Mouse (Mus musculus) B cell, adult 2 months (primary cell): ENCODE measurements around the gene Ppm1b.
"Not testable (repeated sequence)": the region's sequence is repeated elsewhere in the genome, so short reads cannot be mapped to it uniquely, and the experiment has no call there.

ENCODE experiments used
- DNase-seq, 2 experiments: peaks; one replicate each; pipeline ENCODE4 v3.0.0; 2022

Ppm1b gene

GRCm38 (mm10) chr17:84956441-84956840, at the start of gene Ppm1b:
Ppm1b (plus strand) TSS chr17:84956741.
- no peak for DNase-seq

GRCm38 (mm10) chr17:84921666-84922376, 34.7 kb upstream of the Ppm1b start:
- DNase-seq: no peak

GRCm38 (mm10) chr17:84924779-84925178, 31.8 kb upstream of the Ppm1b start:
- no peak for DNase-seq

- DNase-seq: no peak
Observed at GRCm38 (mm10) chr17:84926233-84926632, 30.3 kb upstream of the Ppm1b start.

- no peak for DNase-seq
Observed at GRCm38 (mm10) chr17:84927580-84927979, 29.0 kb upstream of the Ppm1b start.

GRCm38 (mm10) chr17:84932943-84933342, 23.6 kb upstream of the Ppm1b start:
- DNase-seq: no peak

GRCm38 (mm10) chr17:84933968-84934367, 22.6 kb upstream of the Ppm1b start:
- no peak for DNase-seq

- not testable (repeated sequence) for DNase-seq
Observed at GRCm38 (mm10) chr17:84935620-84936019, 20.9 kb upstream of the Ppm1b start.

- no peak for DNase-seq
Observed at GRCm38 (mm10) chr17:84936301-84936700, 20.2 kb upstream of the Ppm1b start.

GRCm38 (mm10) chr17:84936809-84937208, 19.7 kb upstream of the Ppm1b start:
- DNase-seq: no peak

- DNase-seq: no peak
Observed at GRCm38 (mm10) chr17:84937220-84937619, 19.3 kb upstream of the Ppm1b start.

GRCm38 (mm10) chr17:84938215-84938614, 18.3 kb upstream of the Ppm1b start:
- peak; percentile 12 to 22 for DNase-seq

GRCm38 (mm10) chr17:84940017-84940731, 16.4 kb upstream of the Ppm1b start:
- no peak for DNase-seq

- DNase-seq: no peak
Observed at GRCm38 (mm10) chr17:84941291-84941868, 15.2 kb upstream of the Ppm1b start.

GRCm38 (mm10) chr17:84942358-84943032, 14.0 kb upstream of the Ppm1b start:
- DNase-seq: no peak

GRCm38 (mm10) chr17:84943033-84943393, 13.5 kb upstream of the Ppm1b start:
- DNase-seq: no peak

- no peak for DNase-seq
Observed at GRCm38 (mm10) chr17:84944348-84944747, 12.2 kb upstream of the Ppm1b start.

- DNase-seq: no peak
Observed at GRCm38 (mm10) chr17:84952521-84952920, 4.0 kb upstream of the Ppm1b start.

GRCm38 (mm10) chr17:84953776-84954175, 2.8 kb upstream of the Ppm1b start:
- no peak for DNase-seq

GRCm38 (mm10) chr17:84954881-84955280, 1.7 kb upstream of the Ppm1b start:
- DNase-seq: no peak

- DNase-seq: peak; percentile 87
Observed at GRCm38 (mm10) chr17:84956931-84957486, 468 bp downstream of the Ppm1b start.

GRCm38 (mm10) chr17:84957487-84958259, 1.1 kb downstream of the Ppm1b start:
- peak; percentile 99 to 100 for DNase-seq
